Mouse (Mus musculus) embryonic facial prominence, embryonic 13.5 days (tissue): ENCODE data around the gene Cphx2. TPM values are rescaled to one million over a fixed set of nuclear protein-coding genes. Genes with fewer than 3 reads are reported as not detected.
"Not testable (repeated sequence)": the region's sequence is repeated elsewhere in the genome, so short reads cannot be mapped to it uniquely, and the experiment has no call there.

Source experiments
- ATAC-seq: fragments of 200-750 bp; cut with Nextera tagmentation; 2 replicates; pipeline ENCODE4 v1.8.0; 2017; ENCODE audit warnings: low read depth; ENCODE audit not compliant: insufficient number of reproducible peaks, insufficient read depth, low FRiP score, low TSS enrichment
- H3K27ac ChIP-seq: fragments of 300-500 bp; sonication (generic); 2 replicates; pipeline ENCODE4 v1.5.1; 2015; ENCODE audit warnings: moderate library complexity, mild to moderate bottlenecking, inconsistent platforms
- H3K27me3 ChIP-seq: fragments of 300-500 bp; sonication (generic); 2 replicates; pipeline ENCODE4 v1.6.1; 2015; ENCODE audit warnings: mild to moderate bottlenecking, inconsistent platforms
- H3K36me3 ChIP-seq: fragments of 300-500 bp; sonication (generic); 2 replicates; pipeline ENCODE4 v1.6.1; 2015; ENCODE audit warnings: mild to moderate bottlenecking, inconsistent platforms
- H3K4me1 ChIP-seq: fragments of 300-500 bp; sonication (generic); 2 replicates; pipeline ENCODE4 v1.6.1; 2015; ENCODE audit warnings: inconsistent platforms
- H3K4me2 ChIP-seq: fragments of 300-500 bp; sonication (generic); 2 replicates; pipeline ENCODE4 v1.6.1; 2015; ENCODE audit warnings: moderate library complexity, mild to moderate bottlenecking, inconsistent platforms
- H3K4me3 ChIP-seq: fragments of 300-500 bp; sonication (generic); 2 replicates; pipeline ENCODE4 v1.5.1; 2015; ENCODE audit warnings: mild to moderate bottlenecking, inconsistent platforms
- H3K9ac ChIP-seq: fragments of 300-500 bp; sonication (generic); 2 replicates; pipeline ENCODE4 v1.6.1; 2015; ENCODE audit warnings: mild to moderate bottlenecking, inconsistent platforms
- H3K9me3 ChIP-seq: fragments of 300-500 bp; sonication (generic); 2 replicates; pipeline ENCODE4 v1.6.1; 2016; ENCODE audit warnings: inconsistent platforms
- WGBS: fragments of 180-500 bp; shearing (Covaris S2); methylation state at CpG from one replicate; pipeline ENCODE4 v1.1.7; 2015; ENCODE audit warnings: mixed read lengths; 5-methylcytosine and 5-hydroxymethylcytosine counted together
- polyA plus RNA-seq: library from polyadenylated mRNA; unstranded; fragments of >200 nt; fragmentation: Nextera tagmentation; extraction: Ambion mirVana; gene quantifications from 2 replicates; pipeline ENCODE4 v1.2.1, GENCODE M21; 2015

The Cphx2 gene
- polyA plus RNA-seq, result not detected in 2 replicates

GRCm38 (mm10) chr14:26081216-26081615, at the start of gene Cphx2:
TSS of gene Cphx2 (plus strand) at chr14:26081516.
- not testable (repeated sequence) for H3K4me3 ChIP-seq, H3K36me3 ChIP-seq, H3K27me3 ChIP-seq, H3K9me3 ChIP-seq, ATAC-seq, H3K4me1 ChIP-seq, H3K4me2 ChIP-seq, H3K9ac ChIP-seq, H3K27ac ChIP-seq
- no CpG with 5 or more reads among the region's 6 CpGs for WGBS

DNA sequence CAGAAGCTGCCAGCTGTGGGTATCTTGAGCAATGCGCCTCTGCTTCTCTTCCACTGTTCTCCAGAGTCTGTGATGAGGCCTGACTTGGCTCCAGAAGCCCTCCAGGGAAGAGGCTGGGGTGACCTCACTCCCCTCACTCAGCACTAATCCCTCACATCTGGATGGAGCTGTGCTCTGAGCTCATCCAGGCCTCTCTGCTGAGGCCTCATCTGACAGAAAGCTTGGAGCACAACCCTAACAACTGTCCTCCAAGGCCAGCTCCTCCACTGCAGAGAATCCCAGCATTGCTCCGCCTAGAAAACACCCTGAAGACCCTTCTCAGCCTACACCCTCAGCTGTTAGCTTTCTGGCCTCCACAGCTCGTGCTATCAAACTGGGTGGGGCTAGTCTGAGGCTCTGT, 47.0 kb upstream of the Cphx2 start:
- H3K4me3 ChIP-seq, H3K36me3 ChIP-seq, H3K27me3 ChIP-seq, H3K4me2 ChIP-seq, H3K27ac ChIP-seq, H3K9me3 ChIP-seq, ATAC-seq, H3K4me1 ChIP-seq, H3K9ac ChIP-seq: not testable (repeated sequence)
- WGBS, result no CpG with 5 or more reads among the region's 3 CpGs

- H3K4me2 ChIP-seq, ATAC-seq, H3K27me3 ChIP-seq, H3K4me1 ChIP-seq, H3K4me3 ChIP-seq, H3K9me3 ChIP-seq, H3K9ac ChIP-seq, H3K27ac ChIP-seq, H3K36me3 ChIP-seq: not testable (repeated sequence)
- whole genome bisulfite sequencing, result no CpG with 5 or more reads among the region's 6 CpGs
These were observed 45.9 kb upstream of the Cphx2 start for GRCm38 (mm10) chr14:26035439-26035838.

DNA sequence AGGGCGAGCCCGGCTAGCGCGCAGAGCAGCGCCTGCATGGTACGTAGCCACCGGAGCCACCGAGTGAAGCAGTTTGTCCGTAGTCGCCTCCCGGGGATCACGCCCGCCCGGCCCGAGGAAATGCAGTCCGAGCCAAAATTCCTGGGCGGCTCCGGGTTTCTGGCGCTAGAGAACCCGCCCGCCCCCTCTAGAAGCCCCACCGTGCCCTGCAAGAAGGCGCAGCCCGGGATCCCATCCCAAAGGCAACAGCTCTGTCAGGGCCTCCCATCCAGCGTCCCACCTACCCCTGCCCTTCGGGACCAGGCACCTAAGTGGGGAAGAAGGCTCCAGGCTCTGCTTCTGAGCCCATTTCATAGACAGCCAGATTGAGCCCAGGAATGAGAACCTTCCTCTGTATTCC, 38.7 kb upstream of the Cphx2 start, which contains the start of gene Gm9780:
Gene Gm9780 (minus strand): TSS at position 101 of the 400 bp plus-strand sequence.
- not testable (repeated sequence) for H3K36me3 ChIP-seq, ATAC-seq, H3K4me3 ChIP-seq, H3K4me2 ChIP-seq, H3K27me3 ChIP-seq, H3K9ac ChIP-seq, H3K27ac ChIP-seq, H3K9me3 ChIP-seq, H3K4me1 ChIP-seq
- WGBS, result no CpG with 5 or more reads among the region's 26 CpGs

- not testable (repeated sequence) for H3K9me3 ChIP-seq, H3K4me2 ChIP-seq, H3K36me3 ChIP-seq, H3K9ac ChIP-seq, H3K4me3 ChIP-seq, H3K27ac ChIP-seq, ATAC-seq, H3K4me1 ChIP-seq, H3K27me3 ChIP-seq
- WGBS, result no CpG with 5 or more reads among the region's 5 CpGs
These were observed 36.3 kb upstream of the Cphx2 start for GRCm38 (mm10) chr14:26045007-26045406.

- H3K4me2 ChIP-seq, H3K4me1 ChIP-seq, H3K27ac ChIP-seq, H3K27me3 ChIP-seq, H3K36me3 ChIP-seq, ATAC-seq, H3K4me3 ChIP-seq, H3K9me3 ChIP-seq, H3K9ac ChIP-seq: not testable (repeated sequence)
- no CpG with 5 or more reads among the region's 8 CpGs for WGBS
These were observed 34.3 kb upstream of the Cphx2 start for GRCm38 (mm10) chr14:26047026-26047425.

DNA sequence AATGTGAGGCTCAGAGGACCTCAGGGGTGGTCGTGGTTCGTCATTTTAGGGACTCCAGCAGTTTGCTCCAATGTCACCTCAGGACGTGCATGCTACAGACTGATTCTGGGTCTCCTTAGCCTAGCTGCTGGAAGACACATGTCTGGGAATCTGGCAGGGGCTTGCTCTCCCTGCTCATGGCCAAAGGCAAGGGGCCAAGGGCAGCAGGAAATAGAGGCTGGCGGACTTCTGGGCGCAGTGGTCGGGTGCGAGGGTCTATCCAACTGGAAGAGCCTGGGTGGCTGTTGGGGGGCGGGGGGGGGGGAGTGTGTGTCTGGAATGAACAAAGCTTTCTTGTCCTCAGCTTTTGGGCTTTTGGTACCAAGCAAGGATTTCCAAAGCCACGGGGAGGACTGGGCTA, 32.5 kb upstream of the Cphx2 start:
- H3K9ac ChIP-seq, H3K36me3 ChIP-seq, H3K27me3 ChIP-seq, H3K4me2 ChIP-seq, H3K4me1 ChIP-seq, ATAC-seq, H3K4me3 ChIP-seq, H3K27ac ChIP-seq, H3K9me3 ChIP-seq: not testable (repeated sequence)
- WGBS, result no CpG with 5 or more reads among the region's 9 CpGs

DNA sequence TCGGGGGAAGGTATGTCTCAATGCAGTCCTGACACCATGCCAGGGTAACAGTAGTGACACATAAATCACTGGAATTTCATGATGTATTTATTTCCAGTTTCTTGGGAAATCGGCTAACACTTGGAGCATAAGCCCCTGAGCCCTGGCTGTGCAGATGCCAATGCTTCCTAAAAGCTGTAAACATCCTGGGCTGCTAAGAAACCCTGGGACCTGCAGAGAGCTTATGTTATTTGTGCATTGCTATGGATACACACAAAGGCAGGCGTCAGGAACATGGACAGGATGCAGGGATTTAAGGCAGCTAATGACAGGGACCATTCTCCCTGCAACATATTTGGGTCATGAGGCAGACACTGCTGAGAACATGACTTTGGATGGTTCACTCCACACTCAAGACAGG, 23.1 kb upstream of the Cphx2 start:
- H3K27ac ChIP-seq, H3K27me3 ChIP-seq, ATAC-seq, H3K4me1 ChIP-seq, H3K4me3 ChIP-seq, H3K36me3 ChIP-seq, H3K9ac ChIP-seq, H3K9me3 ChIP-seq, H3K4me2 ChIP-seq: not testable (repeated sequence)
- no CpG with 5 or more reads among the region's 3 CpGs for WGBS

DNA sequence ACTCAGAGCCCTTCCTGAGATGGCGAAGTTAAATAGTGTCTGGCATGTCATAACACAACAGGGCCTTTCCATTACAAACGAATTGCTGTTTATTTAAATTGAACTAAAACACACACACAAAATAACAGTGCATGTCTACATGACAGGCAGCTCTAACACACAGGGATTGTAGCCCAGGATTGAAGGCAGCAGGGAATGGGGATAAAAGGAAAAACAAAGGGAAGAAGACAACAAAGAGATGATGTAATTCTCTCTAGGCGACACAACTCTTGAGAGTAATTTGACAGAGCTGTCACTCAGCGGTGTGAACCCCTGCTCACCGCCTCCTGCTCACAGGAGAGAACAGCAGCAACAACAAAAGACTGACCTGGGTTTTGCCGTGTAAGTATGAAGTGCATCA, 22.0 kb upstream of the Cphx2 start:
- not testable (repeated sequence) for H3K36me3 ChIP-seq, H3K4me2 ChIP-seq, H3K4me3 ChIP-seq, H3K27me3 ChIP-seq, H3K27ac ChIP-seq, H3K9me3 ChIP-seq, H3K9ac ChIP-seq, ATAC-seq, H3K4me1 ChIP-seq
- no CpG with 5 or more reads among the region's 6 CpGs for WGBS

- H3K4me2 ChIP-seq, ATAC-seq, H3K4me3 ChIP-seq, H3K36me3 ChIP-seq, H3K4me1 ChIP-seq, H3K9ac ChIP-seq, H3K27me3 ChIP-seq, H3K9me3 ChIP-seq, H3K27ac ChIP-seq: not testable (repeated sequence)
- WGBS, result no CpG with 5 or more reads among the region's 44 CpGs
These were observed 14.6 kb upstream of the Cphx2 start for GRCm38 (mm10) chr14:26066574-26067324.

GRCm38 (mm10) chr14:26067325-26067633, 14.0 kb upstream of the Cphx2 start, which contains the start of gene Tmem254c:
TSS of gene Tmem254c (minus strand) at chr14:26067355.
- H3K27me3 ChIP-seq, H3K4me2 ChIP-seq, H3K4me1 ChIP-seq, H3K36me3 ChIP-seq, H3K9ac ChIP-seq, ATAC-seq, H3K27ac ChIP-seq, H3K9me3 ChIP-seq, H3K4me3 ChIP-seq: not testable (repeated sequence)
- no CpG with 5 or more reads among the region's 10 CpGs for WGBS

DNA sequence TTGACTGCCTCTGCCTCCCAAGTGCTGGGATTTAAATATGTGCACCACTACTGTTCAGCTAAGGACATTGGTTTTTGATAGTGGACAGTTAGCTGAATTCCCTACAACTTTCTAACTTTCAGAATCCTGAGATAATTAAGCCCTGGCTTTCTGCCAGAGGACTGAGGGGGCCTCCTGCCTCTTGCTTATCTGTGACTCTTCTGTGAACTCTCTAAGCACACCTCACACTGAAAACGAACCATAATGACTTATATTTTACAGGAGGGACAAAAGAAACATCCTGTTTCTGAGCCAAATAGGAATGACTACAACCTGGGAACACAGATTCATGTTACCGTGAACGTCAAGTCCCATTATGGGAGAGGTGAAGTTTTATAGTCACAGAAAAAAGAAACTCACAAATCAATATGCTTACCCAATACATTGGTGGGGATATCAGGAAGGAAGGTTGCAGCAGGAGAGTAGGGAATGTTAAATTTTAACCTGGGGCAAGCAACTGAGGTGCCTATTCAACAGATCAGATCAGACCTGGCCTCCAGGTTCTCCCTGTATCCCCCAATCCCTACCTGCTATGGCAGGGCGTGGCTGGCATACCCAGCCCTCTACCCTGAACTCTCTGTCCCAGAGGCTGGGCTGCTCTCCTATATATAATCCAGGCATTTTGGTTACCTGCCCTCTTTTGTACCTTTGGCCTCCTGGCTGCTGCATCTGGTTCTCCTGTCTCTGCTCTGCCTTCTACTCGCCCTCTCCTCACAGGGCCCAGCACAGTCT, 4.5 kb upstream of the Cphx2 start:
- not testable (repeated sequence) for H3K4me1 ChIP-seq, H3K4me3 ChIP-seq, H3K4me2 ChIP-seq, H3K27ac ChIP-seq, H3K27me3 ChIP-seq, ATAC-seq, H3K36me3 ChIP-seq, H3K9ac ChIP-seq, H3K9me3 ChIP-seq
- WGBS, result no CpG with 5 or more reads among the region's 5 CpGs
